Mouse (Mus musculus): ENCODE measurements around the gene Camta1.

DNA sequence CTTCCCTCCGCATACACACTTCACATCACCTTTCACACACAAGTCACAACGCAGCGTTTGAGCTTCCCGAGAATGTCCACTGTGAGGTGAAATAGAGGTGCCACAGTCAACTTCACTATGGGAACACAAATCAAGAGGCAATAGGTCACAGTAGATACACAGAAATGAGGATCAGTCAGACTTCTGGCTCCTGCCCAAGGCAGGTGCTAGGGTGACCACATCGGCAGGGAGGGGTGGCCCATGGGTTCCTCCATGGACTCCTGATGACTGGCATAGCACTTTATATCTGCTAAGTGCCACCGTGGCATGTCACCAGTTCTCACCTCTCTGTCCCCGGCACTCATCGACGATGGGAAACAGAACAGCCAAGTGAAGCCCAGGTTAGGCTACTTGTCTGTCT, 863.0 kb downstream of the Camta1 start:
- TF ChIP-seq POLR2A (IDR thresholded peaks at IDR 0.05; ENCODE audit: extremely low read depth, insufficient read depth, low read length) (no peak), CTCF (IDR thresholded peaks at IDR 0.05; ENCODE audit: low read depth, low read length) (no peak)

Measured in liver, adult 2 months (tissue).